Mouse (Mus musculus) liver, embryonic 11.5 days (tissue): Measurements from ENCODE around the gene Hoxa6. TPM values are rescaled to one million over a fixed set of nuclear protein-coding genes. Genes with fewer than 3 reads are reported as not detected.

Experiments used
- ATAC-seq: fragments of 200-750 bp; cut with Nextera tagmentation; replicated peaks from 2 replicates; pipeline ENCODE4 v1.8.0; 2017; ENCODE audit warnings: moderate number of reproducible peaks, mild to moderate bottlenecking, moderate TSS enrichment, moderate library complexity; ENCODE audit not compliant: low FRiP score
- DNase-seq: peaks from one replicate; pipeline ENCODE4 v3.0.0-alpha.2; 2017; ENCODE audit warnings: low spot score
- H3K27ac ChIP-seq: fragments of 300-500 bp; sonication (generic); 2 replicates; pipeline ENCODE4 v1.5.1; 2014; ENCODE audit warnings: mild to moderate bottlenecking, low read depth, low read length, control low read depth
- H3K27me3 ChIP-seq: fragments of 300-500 bp; sonication (generic); replicated peaks from 2 replicates; pipeline ENCODE4 v1.6.1; 2014; ENCODE audit warnings: low read length, mixed read lengths; ENCODE audit not compliant: control insufficient read depth, insufficient read depth
- H3K36me3 ChIP-seq: fragments of 300-500 bp; sonication (generic); 2 replicates; pipeline ENCODE4 v1.6.1; 2014; ENCODE audit warnings: mild to moderate bottlenecking, low read length, moderate library complexity, mixed read lengths; ENCODE audit not compliant: control insufficient read depth, insufficient read depth
- H3K4me1 ChIP-seq: fragments of 300-500 bp; sonication (generic); replicated peaks from 2 replicates; pipeline ENCODE4 v1.6.1; 2014; ENCODE audit warnings: low read length, mixed read lengths; ENCODE audit not compliant: control insufficient read depth, insufficient read depth
- H3K4me2 ChIP-seq: fragments of 300-500 bp; sonication (generic); 2 replicates; pipeline ENCODE4 v1.6.1; 2014; ENCODE audit warnings: mild to moderate bottlenecking, control low read depth, moderate library complexity
- H3K4me3 ChIP-seq: fragments of 300-500 bp; sonication (generic); 2 replicates; pipeline ENCODE4 v1.5.1; 2014; ENCODE audit warnings: low read depth, low read length, control low read depth
- H3K9ac ChIP-seq: fragments of 300-500 bp; sonication (generic); 2 replicates; pipeline ENCODE4 v1.6.1; 2014; ENCODE audit warnings: low read depth, low read length, control low read depth
- H3K9me3 ChIP-seq: fragments of 300-500 bp; sonication (generic); 2 replicates; pipeline ENCODE4 v1.6.1; 2016; ENCODE audit warnings: low read length, inconsistent platforms, mixed read lengths; ENCODE audit not compliant: control insufficient read depth
- WGBS: fragments of 180-500 bp; shearing (Covaris S2); extraction: QIAGEN DNeasy Blood & Tissue Kit; methylation state at CpG from one replicate; pipeline ENCODE4 v1.1.7; 2014; 5-methylcytosine and 5-hydroxymethylcytosine counted together
- polyA plus RNA-seq: library from polyadenylated mRNA; unstranded; fragments of >200 nt; fragmentation: Nextera tagmentation; extraction: Ambion mirVana; gene quantifications from 2 replicates; pipeline ENCODE4 v1.2.1, GENCODE M21; 2014

Gene Hoxa6
- polyA plus RNA-seq, 1 experiment from 2014 or later, result 0.45 TPM

DNA sequence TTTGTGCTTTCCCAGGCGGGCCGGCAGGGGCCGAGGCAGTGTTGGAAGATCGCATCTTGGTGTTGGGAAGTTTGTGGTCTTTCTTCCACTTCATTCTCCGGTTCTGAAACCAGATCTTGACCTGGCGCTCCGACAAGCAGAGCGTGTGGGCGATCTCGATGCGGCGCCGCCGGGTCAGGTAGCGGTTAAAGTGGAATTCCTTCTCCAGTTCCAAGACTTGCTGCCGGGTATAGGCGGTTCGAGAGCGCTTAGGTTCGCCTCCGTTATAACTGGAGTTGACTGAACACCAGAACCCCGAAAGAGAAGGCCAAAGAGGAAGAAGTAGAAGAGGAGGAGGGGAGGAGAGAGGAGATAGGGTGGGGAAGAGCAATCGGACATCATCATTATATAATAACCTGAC, 18.1 kb downstream of the Hoxa6 start:
- Histone ChIP-seq H3K36me3 (no peaks in the 10 kb centered on the region), H3K9ac (peak overlapping the region; percentile 58), H3K4me3 (peak overlapping the region; percentile 48), H3K27me3 (peaks cover 98% of the 10 kb centered on the region), H3K4me2 (peak overlapping the region; percentile 78), H3K27ac (peak overlapping the region; percentile 70; the same call in 1 of the 2 replicates), H3K9me3 (no peaks in the 10 kb centered on the region), H3K4me1 (peaks cover 13% of the 10 kb centered on the region; the same call in 1 of the 2 replicates)
- DNase-seq, result peak; percentile 54
- 2% methylated on average over 23 of the region's 23 CpGs for WGBS
- no peak for ATAC-seq

DNA sequence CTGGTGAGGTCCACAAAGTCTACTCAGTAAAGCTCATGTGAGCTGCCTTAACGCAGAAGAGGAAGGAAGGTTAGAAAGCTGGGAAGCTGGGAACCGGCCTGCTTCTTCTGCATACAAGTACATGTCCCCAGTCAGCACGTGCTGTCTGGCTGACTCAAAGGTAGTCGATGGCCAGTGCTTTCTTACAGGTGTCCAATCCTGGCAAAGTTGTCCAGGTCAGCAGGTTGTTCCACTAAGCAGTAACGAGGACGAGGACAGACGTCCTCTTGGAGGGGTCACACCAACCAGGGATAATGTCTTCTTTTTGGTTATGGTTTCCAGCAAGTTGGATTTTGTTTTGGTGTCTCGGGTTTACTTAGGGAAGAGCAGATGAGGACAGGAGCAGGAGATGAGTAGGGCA, 18.6 kb downstream of the Hoxa6 start:
- DNase-seq, result no peak
- Histone ChIP-seq H3K9me3 (no peaks in the 10 kb centered on the region), H3K4me1 (peaks cover 12% of the 10 kb centered on the region; the same call in 1 of the 2 replicates), H3K27ac (peak overlapping the region; percentile 70; the same call in 1 of the 2 replicates), H3K36me3 (no peaks in the 10 kb centered on the region), H3K4me3 (peak overlapping the region; percentile 48), H3K4me2 (peak overlapping the region; percentile 78), H3K27me3 (peaks cover 98% of the 10 kb centered on the region), H3K9ac (no peak overlapping the region)
- no peak for ATAC-seq
- 13% methylated on average over 8 of the region's 8 CpGs for WGBS

DNA sequence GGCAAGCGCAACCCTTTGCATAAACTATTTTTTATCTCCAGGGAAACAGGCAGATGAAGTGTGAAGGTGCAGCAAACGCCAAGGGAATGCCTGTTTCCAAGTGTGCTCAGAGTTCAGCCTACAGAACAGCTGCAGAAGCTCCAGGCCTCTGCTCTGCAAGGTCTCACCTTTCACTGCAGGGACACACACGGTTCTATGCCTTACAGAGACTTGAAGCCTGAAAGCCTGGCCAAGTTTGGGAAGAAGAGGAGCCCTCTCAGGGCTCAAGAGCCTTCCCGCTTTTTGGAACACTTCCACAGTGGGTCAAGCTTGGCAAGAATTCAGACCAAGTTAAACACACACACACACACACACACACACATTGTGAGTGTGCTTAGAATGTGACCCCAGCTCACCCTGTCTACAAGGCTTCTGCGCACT, 19.3 kb downstream of the Hoxa6 start:
- H3K27me3 ChIP-seq, result peaks cover 98% of the 10 kb centered on the region
- no peaks in the 10 kb centered on the region for H3K9me3 ChIP-seq
- no peak for ATAC-seq
- H3K4me2 ChIP-seq, result peak overlapping the region; percentile 78
- peak overlapping the region; percentile 64 for H3K27ac ChIP-seq
- H3K9ac ChIP-seq, result peak overlapping the region; percentile 37; the same call in 1 of the 2 replicates
- DNase-seq, result no peak
- no peaks in the 10 kb centered on the region for H3K36me3 ChIP-seq
- no peak overlapping the region for H3K4me3 ChIP-seq
- peaks cover 10% of the 10 kb centered on the region; the same call in 1 of the 2 replicates for H3K4me1 ChIP-seq
- 17% methylated on average over 5 of the region's 5 CpGs for WGBS

DNA sequence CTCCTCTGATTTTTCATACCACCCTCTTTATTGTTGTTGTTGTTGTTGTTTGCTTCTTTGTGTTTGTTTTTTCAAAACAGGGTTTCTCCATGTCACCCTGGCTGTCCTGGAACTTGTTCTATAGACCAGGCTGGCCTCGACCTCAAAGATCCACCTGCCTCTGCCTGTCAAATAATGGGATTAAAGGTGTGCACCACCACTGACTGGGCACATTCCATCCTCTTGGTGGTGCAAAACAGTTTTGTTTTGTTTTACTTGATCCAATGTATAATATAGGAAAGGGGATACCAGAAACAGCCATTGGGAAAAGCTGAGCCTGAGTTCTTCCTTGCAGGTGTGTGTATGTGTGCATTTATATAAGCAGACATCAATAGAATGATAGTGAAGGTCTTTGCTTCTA, 22.0 kb downstream of the Hoxa6 start:
- no peak overlapping the region for H3K9ac ChIP-seq
- no peak overlapping the region for H3K4me3 ChIP-seq
- no peaks in the 10 kb centered on the region for H3K36me3 ChIP-seq
- WGBS, result 4% methylated on average over 1 of the region's 1 CpGs
- peaks cover 13% of the 10 kb centered on the region for H3K4me1 ChIP-seq
- DNase-seq (no peak), ATAC-seq (no peak)
- H3K4me2 ChIP-seq, result no peak overlapping the region
- H3K27ac ChIP-seq, result no peak overlapping the region
- H3K27me3 ChIP-seq, result peaks cover 98% of the 10 kb centered on the region
- H3K9me3 ChIP-seq, result no peaks in the 10 kb centered on the region

DNA sequence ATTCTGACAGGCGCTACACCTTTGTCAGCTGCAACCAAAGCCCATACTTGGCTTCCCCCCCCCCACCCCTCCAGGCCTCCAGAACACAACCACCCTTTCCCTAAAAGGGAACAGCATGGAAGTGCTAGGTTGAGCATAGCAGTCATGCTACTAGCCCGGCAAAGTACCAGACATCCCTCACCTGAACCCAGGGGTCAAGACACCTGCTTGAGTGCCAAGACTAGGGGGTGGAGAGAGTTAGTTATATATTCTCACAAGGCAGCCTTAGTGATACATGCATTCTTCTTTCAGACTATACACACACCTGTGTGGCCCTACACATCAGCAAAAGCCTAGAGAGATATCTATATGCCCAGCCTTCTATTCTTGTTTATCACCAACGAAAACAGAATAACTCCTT, 22.7 kb downstream of the Hoxa6 start:
- no peak overlapping the region; the same call in 1 of the 2 replicates for H3K4me2 ChIP-seq

GRCm38 (mm10) chr6:52185222-52185621, 23.3 kb downstream of the Hoxa6 start:
- peak overlapping the region; percentile 29 for H3K4me2 ChIP-seq
- ATAC-seq (no peak), DNase-seq (no peak)
- no peaks in the 10 kb centered on the region for H3K9me3 ChIP-seq
- peaks cover 98% of the 10 kb centered on the region for H3K27me3 ChIP-seq
- peaks cover 11% of the 10 kb centered on the region for H3K4me1 ChIP-seq
- WGBS, result 3% methylated on average over 19 of the region's 19 CpGs
- no peak overlapping the region for H3K9ac ChIP-seq
- no peak overlapping the region for H3K4me3 ChIP-seq
- H3K36me3 ChIP-seq, result no peaks in the 10 kb centered on the region
- H3K27ac ChIP-seq, result no peak overlapping the region

More for the DNA sequence above, 22.7 kb downstream of the Hoxa6 start:
- DNase-seq (no peak), ATAC-seq (no peak)
- Histone ChIP-seq H3K4me1 (peaks cover 11% of the 10 kb centered on the region), H3K9me3 (no peaks in the 10 kb centered on the region), H3K4me3 (no peak overlapping the region), H3K27ac (no peak overlapping the region), H3K9ac (no peak overlapping the region), H3K36me3 (no peaks in the 10 kb centered on the region), H3K27me3 (peaks cover 98% of the 10 kb centered on the region)
- WGBS, result 24% methylated on average over 3 of the region's 3 CpGs

DNA sequence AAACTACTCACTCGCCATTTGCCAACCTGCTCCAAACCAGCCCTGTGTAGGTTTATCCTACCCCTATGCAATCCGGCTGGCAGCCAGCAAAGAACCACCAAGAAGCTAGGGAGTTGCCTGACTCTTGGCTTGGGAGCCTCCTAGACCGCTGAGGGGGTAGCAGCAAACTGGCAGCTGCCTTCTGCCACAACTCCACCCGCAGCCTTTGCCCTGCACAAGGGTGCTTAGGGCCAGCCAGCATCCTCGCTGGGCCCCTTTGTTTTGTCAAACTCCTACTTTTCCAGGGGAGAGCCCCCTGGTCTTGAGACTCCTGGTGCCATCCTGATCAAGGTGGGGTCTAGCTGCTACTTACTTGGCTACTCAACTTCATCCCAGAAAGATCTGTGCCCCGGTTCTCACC, 23.9 kb downstream of the Hoxa6 start:
- H3K36me3 ChIP-seq, result no peaks in the 10 kb centered on the region
- no peak overlapping the region for H3K9ac ChIP-seq
- 8% methylated on average over 6 of the region's 6 CpGs for WGBS
- H3K4me1 ChIP-seq, result peaks cover 11% of the 10 kb centered on the region
- H3K9me3 ChIP-seq, result no peaks in the 10 kb centered on the region
- peaks cover 98% of the 10 kb centered on the region for H3K27me3 ChIP-seq
- H3K27ac ChIP-seq, result no peak overlapping the region
- no peak for ATAC-seq
- no peak for DNase-seq
- H3K4me2 ChIP-seq, result peak overlapping the region; percentile 29
- H3K4me3 ChIP-seq, result no peak overlapping the region

DNA sequence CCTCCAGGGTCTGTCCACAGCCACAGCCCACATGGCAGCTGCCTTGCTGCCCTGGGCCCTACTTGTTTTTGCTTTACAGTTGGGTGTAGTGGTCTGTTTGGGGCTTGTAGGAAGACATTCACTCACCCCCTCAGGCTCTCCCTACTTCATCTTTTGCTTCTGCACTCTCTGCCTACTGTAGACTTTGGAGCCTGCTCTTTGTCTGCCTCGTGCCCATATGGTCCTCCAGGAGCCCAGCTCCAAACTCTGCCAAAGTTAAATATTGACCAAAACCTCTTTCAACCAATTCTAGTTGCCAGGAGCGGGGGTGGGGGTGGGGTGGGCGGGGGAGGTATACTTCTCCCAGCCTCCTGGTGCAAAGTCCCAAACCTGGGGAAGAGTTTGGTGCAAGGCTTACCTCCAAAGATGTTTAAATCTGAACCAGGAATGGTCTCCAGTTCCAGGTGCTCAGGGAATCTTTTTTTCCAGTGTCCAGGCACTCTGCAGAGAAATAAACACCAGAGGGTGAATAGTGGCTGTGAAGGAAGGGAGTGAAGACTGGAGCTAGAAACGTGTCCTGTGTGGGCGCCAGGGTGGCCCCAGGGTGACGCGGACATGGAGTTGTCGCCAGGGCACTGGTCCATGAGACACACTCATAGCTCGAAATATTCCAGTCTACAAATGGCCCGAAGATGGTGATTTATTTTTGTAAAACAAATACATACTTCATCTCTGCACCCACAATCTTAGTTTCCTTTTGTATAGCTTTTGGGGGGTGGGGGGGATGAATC, 25.0 kb downstream of the Hoxa6 start:
- DNase-seq (no peak), ATAC-seq (no peak)
- H3K4me3 ChIP-seq, result no peak overlapping the region
- H3K9me3 ChIP-seq, result no peaks in the 10 kb centered on the region
- WGBS, result 20% methylated on average over 10 of the region's 10 CpGs
- H3K27me3 ChIP-seq, result peaks cover 98% of the 10 kb centered on the region
- no peaks in the 10 kb centered on the region for H3K36me3 ChIP-seq
- peaks cover 11% of the 10 kb centered on the region for H3K4me1 ChIP-seq
- H3K4me2 ChIP-seq, result peak overlapping the region; percentile 14; the same call in 1 of the 2 replicates
- no peak overlapping the region for H3K9ac ChIP-seq
- no peak overlapping the region; the same call in 1 of the 2 replicates for H3K27ac ChIP-seq

DNA sequence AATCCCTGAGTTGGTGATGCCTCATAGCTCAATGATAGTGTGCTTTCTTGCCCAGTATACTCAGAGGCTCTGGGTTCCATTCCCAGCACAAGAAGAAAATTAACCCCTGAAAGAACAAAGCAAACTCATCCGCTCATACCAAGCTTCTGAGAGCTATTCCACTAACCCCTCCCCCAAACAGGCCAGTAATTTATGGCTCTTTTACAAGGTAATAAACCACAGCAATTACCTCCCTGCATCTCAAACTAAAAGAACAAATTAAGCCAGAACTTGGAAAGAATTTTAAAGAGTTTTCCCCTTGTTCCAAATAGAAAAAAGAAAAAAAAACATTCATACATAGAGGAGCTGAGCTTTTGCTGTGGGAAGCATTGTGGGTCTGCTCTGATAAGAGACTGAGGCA, 25.7 kb downstream of the Hoxa6 start:
- Histone ChIP-seq H3K36me3 (no peaks in the 10 kb centered on the region), H3K4me1 (peaks cover 11% of the 10 kb centered on the region), H3K9ac (no peak overlapping the region), H3K27ac (no peak overlapping the region), H3K27me3 (peaks cover 98% of the 10 kb centered on the region), H3K4me3 (no peak overlapping the region), H3K4me2 (no peak overlapping the region), H3K9me3 (no peaks in the 10 kb centered on the region)
- ATAC-seq (no peak), DNase-seq (no peak)
- WGBS, result 29% methylated on average over 1 of the region's 1 CpGs
